Mouse (Mus musculus) layer of hippocampus, adult 11-12 months (tissue): ENCODE measurements at regions not wholly inside any gene's neighbourhood (a gene's known extent, or its start where the extent isn't known, plus 50 kb on each side); places are given as distances from the start of the nearest gene placed in this dataset.

Source experiments
- DNase-seq: peaks from one replicate; pipeline ENCODE4 v3.0.0; 2022; ENCODE audit warnings: low spot score

DNA sequence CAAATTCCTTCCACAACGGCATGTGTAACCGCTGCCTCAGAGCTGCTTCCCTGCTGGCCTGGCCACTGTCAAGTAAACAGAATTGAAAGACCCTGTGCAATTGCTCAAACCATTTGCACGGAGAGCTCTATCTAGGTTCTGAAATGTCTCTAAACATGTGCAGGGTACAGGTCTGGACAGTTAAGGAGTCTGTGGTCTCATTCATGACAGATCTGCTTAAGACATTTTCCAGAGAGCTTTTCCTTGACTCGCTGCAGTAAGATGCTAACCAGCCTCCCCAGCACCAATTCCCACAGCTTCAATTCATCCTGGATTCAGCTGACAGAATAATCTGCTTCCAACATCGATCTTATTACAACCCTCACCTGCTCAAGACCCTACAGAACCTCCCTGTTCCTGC is 235.1 kb upstream of the Mpped2 start:
- no peak for DNase-seq

GRCm38 (mm10) chr2:106461021-106461420 is 232.0 kb upstream of the Mpped2 start:
- no peak for DNase-seq

DNA sequence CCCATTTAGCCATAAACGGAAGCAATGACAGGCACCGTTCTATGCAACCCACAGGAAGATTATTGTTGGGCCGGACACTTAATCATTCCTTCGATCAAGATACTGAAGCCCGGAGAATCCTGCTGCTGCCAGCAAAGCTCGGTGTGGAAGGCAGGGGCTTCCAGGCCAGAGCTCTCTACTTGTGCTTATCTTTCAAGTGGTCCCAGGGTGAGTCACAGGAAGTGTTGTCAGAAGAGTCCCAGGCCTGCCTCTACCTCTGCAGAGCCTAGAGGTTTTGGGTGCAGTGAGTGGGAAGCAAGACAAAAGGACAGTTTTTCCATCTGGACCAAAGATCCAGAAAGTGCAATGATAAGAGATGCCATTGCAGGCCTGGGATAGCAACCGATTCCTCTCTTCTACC is 231.6 kb upstream of the Mpped2 start:
- no peak for DNase-seq

GRCm38 (mm10) chr2:106461973-106462637 is 231.0 kb upstream of the Mpped2 start:
- no peak for DNase-seq

GRCm38 (mm10) chr2:106465055-106465454 is 228.0 kb upstream of the Mpped2 start:
- no peak for DNase-seq

DNA sequence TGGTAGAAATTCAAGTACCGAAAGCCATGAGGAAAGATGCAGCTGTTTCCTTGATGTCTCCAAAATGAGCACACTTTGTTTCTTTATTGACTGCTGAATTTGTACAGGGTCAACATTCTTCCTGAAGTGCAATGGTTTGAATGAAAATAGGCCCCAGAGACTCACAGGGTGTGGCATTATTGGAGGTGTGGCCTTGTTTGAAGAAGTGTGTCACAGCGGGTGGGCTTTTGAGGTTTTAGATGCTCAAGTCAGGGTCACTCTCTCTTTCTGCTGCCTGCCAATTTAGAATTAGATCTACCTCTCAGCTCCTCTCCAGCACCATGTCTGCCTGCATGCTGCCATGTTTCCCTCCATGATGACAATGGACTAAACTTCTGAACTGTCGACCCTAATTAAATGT is 227.2 kb upstream of the Mpped2 start:
- DNase-seq, result no peak

GRCm38 (mm10) chr2:106469196-106469595 is 223.9 kb upstream of the Mpped2 start:
- DNase-seq, result no peak

DNA sequence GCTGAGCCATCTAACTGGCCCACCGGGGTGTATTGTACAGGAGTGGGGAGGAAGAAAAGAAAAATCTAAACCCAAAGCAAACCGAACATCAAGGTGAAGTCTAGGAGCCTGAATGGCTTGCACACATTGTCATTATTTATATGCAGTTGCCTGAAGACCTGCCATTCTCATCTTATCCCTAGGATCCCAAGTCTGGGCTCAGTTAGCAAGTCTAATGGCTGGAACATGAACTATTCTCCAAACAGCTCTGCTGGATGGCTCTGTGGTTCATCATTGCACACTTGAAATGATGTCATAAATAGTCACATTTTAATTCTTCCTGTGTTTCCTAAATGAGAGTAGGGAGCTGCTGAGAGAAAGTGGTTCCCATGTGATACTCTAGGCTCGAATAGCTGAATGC is 219.6 kb upstream of the Mpped2 start:
- DNase-seq, result no peak

GRCm38 (mm10) chr2:106477991-106478390 is 215.1 kb upstream of the Mpped2 start:
- DNase-seq, result no peak

DNA sequence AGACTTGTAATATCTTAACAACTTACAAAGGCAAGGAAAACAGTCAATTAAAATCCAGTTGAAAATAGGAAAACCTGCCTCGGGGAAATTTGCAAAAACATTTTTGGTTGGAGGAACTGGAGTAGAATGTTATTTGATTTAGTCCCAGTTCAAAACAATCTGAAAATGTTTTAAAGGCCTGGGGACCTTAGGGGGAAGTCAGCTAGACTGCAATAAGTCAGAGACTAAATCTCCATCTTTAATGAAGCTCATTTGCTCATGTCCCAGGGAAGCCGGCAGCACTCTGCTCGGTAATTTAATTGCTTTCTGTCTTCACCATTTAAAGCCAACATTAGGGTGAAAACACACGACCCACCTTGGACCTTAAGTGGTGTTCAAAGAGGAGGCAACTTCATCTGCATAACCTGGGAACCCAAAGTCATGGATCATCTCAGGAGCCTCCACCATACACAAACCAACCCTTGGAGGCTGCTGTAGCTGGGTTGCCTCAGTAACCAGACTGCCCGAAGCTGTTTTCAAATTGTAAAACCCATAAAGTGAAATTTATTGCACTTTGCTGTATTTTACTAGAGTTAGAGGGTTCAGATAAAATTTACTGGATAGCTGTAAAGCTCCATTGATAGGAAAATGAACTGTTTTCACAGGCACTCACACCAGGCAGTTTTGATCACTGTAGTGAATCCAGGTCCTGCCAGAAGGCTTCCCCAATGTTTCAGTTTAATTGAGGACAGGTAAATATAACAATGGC is 205.6 kb upstream of the Mpped2 start:
- no peak for DNase-seq

GRCm38 (mm10) chr2:106498735-106499134 is 194.3 kb upstream of the Mpped2 start:
- DNase-seq, result no peak

DNA sequence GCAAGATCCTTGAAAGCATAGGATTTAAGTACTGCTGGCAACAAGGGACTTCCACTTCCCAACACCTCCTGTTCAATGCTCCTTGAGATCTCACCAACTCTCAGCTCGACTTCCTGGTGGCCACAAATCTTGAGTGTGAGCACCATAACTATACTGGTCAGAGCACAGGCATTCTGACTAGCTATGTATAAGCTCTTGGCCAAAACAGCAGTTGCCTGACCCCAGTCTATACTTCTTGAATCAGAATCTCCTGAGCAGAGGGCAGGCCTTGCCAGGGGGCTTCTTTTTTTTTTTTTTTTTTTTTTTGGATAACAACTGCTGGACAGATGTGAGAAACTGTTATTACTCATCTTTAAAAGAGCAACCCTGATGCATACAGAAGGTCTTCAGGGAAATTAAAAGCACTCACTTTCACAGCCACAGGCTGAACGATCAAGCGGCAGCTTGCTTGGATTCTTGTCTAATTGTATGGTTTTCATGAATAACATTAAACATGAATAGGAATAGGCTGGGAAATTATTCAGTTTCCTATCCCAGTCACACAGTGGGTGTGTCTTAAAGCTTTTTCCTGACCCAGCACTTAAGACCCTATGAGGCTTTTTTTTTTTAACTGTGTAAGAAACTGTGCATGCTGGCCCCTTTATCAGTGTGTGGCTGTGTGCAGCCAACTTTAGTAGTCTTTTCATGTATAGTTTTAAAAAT is 193.7 kb upstream of the Mpped2 start:
- no peak for DNase-seq

DNA sequence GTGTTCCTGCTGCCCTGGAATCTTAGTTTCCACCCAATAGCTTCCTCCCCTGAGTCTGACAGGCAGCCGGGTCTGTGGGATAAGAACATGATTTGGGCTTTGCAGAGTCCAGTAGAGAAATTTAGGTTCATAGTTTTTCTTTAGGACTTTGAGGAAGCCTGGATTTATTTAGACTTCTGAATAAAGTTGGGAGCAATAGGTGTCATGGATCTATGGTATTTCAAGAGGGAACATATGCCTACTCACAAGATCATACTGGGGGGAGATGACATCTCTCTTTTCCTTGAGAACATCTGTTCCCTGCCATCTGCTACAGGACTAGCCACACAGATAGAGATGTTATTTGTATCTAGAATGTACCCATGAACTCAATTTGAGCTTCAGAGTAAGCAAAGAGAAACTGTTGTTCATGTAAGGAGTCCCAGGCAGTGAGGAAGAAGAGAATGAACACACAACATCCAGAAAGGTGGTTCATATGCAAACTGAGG is 188.1 kb upstream of the Mpped2 start:
- no peak for DNase-seq

DNA sequence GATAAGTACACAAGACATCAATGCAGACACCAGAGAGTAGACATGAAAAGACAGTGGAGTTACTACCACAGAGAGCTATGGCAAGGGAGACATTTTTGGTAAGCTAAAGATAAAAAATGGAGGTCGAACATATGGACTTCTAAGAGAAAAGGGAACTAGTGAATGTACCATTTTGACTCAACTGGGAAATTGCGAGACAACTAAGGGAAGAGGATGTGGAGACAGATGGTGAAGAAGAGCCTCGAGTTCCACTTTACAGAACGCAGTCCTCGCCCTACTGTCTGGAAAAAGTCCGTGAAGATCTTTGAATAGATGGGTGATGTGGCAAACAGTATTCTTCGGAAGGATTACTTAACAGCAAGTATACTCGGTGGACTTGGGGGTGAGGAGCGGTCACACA is 181.2 kb upstream of the Mpped2 start:
- DNase-seq, result no peak

- DNase-seq, result no peak
Measured at GRCm38 (mm10) chr2:106512338-106513024, 180.6 kb upstream of the Mpped2 start.

DNA sequence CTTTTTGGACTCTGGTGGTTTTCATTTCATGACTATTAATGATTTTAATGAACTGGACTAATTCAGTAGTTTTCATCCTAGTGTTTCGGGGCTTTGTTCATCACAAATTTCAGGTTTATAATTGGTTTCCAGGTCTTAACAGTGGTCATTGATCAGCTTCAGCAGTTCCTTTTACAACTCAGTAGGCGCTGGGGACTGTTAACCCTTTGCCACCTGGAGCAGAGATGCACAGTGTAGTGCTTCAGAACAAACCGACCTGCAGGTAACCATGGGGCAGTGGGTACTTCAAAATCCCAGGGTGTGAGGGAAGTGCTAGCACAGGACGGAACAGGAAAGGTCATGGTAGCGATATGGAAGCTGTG is 180.1 kb upstream of the Mpped2 start:
- no peak for DNase-seq

GRCm38 (mm10) chr2:106517224-106517623 is 175.8 kb upstream of the Mpped2 start:
- peak; percentile 29 for DNase-seq

- no peak for DNase-seq
Measured at GRCm38 (mm10) chr2:106522961-106523360, 170.1 kb upstream of the Mpped2 start.

- no peak for DNase-seq
Measured at GRCm38 (mm10) chr2:106527008-106527407, 166.1 kb upstream of the Mpped2 start.

DNA sequence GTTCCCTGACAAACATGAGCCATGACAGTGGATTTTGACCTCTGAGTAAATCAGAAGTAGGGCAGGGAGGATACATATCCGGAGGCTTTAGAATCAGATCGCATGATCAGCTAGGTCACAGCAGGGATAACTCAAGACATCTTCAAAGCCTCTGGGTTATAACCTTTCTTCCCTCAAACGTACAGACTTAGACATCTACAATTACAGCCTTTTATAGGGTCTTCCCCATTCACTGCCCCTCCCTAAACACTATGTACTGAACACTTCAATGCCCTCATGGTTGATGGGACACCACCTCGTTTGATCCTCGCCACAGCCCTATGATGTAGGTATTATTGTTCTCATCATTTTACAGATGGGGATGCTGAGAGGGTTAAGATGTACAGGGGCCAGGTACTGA is 163.8 kb upstream of the Mpped2 start:
- DNase-seq, result no peak

DNA sequence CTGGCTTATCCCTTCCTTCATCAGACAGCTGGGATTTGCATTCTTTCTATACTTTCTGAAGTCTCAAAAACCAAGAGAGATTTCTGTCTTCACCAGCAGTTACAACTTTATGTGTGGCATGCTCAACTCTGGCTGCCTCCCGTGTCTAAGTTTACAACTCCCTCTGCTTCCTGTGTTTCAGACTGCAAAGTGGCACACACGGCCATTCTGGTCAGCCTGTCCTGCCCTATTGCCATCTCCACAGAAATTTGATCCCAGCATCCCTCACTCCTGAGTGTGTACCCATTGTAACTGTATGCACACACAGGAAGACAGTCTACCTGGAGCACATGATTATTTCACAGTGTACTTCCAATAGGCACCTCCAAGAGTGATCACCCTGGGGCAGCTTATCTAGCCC is 163.3 kb upstream of the Mpped2 start:
- no peak for DNase-seq

GRCm38 (mm10) chr2:106538329-106538728 is 154.7 kb upstream of the Mpped2 start:
- DNase-seq, result no peak

GRCm38 (mm10) chr2:106540176-106540575 is 152.9 kb upstream of the Mpped2 start:
- no peak for DNase-seq
